Mouse (Mus musculus): ENCODE results near the gene Slc2a4. TPM values are rescaled to one million over a fixed set of nuclear protein-coding genes. Genes with fewer than 3 reads are reported as not detected.

The Slc2a4 gene
- polyA plus RNA-seq, 1 experiment from 2014 or later: 7.9 TPM

DNA sequence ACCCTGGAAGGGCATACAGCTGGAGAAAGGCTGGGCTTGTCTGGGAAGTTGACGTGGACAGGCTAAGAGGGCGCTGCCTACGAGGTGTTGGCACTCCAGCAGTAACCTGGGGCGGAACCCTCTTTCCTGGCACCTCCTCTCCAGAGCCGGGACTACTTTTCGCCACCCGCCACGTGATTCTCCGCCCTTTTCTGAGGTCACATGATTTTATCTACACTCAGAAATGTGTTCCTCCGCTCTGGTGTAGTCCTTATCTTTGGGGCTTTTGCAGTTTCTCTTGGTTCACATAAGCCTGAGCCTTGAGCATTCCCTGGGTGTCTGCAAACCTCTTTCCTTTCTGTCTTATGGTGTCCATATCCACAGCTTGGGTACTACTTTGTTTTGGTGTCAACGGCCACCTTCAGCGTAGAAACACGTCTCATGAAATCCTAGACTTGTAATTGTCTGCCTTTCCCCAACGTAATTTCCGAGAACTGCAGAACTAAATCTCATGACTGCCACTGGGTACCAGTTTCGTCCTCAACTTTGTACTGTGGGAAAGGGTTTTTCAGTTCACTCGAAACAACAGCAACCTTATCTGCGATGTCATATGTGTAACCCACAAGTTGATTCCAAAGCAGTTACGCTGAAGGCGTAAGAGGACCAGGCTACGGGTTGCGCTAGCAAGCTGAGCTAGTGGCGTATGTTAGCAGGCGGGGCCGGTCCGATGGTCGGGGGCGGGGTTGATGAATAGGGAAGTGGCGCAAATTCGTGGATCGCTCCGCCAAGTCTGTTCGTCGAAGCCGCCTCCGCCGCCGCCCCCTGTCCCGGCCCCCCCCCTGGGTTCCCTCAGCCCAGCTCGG lies 43.1 kb upstream of the Slc2a4 start, which contains the start of gene Gabarap:
TSS of gene Gabarap (plus strand) at position 294 of the 842 bp plus-strand sequence.
- Histone ChIP-seq H3K4me3 (ENCODE audit: low read depth, low read length) (peak within 1 kb of the TSS; percentile 65), H3K4me1 (replicated peaks; ENCODE audit: control insufficient read depth, insufficient read depth, low read length) (peaks cover 8% of the 10 kb centered on the region), H3K27ac (ENCODE audit: low read depth, low read length) (peak within 1 kb of the TSS; percentile 80), H3K27me3 (ENCODE audit: control insufficient read depth, insufficient read depth, low read length) (no peaks in the 10 kb centered on the region), H3K4me2 (replicated peaks; ENCODE audit: low read depth, low read length) (peak within 1 kb of the TSS; percentile 75), H3K9ac (ENCODE audit: low read depth, low read length) (peak within 1 kb of the TSS; percentile 85), H3K9me3 (ENCODE audit: control insufficient read depth, low read length) (no peaks in the 10 kb centered on the region), H3K36me3 (ENCODE audit: control insufficient read depth, insufficient read depth, low read length) (peaks cover 9% of the 10 kb centered on the region; the same call in 1 of the 2 replicates)
- ATAC-seq (ENCODE audit: low FRiP score) (peak; percentile 70), DNase-seq (ENCODE audit: low spot score) (peak; percentile 95)
- WGBS: under 1% methylated on average over 40 of the region's 40 CpGs

DNA sequence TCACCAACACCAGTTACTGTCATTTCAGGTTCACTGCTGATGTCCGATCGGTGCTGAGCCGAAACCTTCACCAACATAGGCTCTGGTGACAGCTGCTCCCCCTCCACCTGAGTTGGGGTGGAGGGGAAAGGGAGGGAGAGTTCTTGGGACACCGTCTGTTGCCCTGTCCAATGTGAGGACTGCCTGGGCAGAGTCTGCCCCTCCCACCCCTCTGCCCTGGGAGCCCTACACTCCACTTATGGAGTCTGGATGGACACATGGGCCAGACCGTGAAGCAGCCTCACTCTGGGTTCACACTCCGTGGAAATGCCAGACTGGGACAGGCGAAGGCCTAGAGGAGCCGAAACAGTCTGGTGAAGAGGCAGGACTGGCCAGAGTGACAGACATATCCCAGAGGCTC lies 42.0 kb upstream of the Slc2a4 start:
- DNase-seq (ENCODE audit: low spot score) (no peak), ATAC-seq (ENCODE audit: low FRiP score) (no peak)
- 91% methylated on average over 8 of the region's 8 CpGs for WGBS
- no peak overlapping the region for H3K9ac ChIP-seq (ENCODE audit: low read depth, low read length)
- H3K4me2 ChIP-seq (replicated peaks; ENCODE audit: low read depth, low read length): no peak overlapping the region
- no peaks in the 10 kb centered on the region for H3K27me3 ChIP-seq (ENCODE audit: control insufficient read depth, insufficient read depth, low read length)
- no peaks in the 10 kb centered on the region for H3K9me3 ChIP-seq (ENCODE audit: control insufficient read depth, low read length)
- no peak overlapping the region for H3K4me3 ChIP-seq (ENCODE audit: low read depth, low read length)
- peaks cover 8% of the 10 kb centered on the region for H3K4me1 ChIP-seq (replicated peaks; ENCODE audit: control insufficient read depth, insufficient read depth, low read length)
- H3K36me3 ChIP-seq (ENCODE audit: control insufficient read depth, insufficient read depth, low read length): peaks cover 9% of the 10 kb centered on the region; the same call in 1 of the 2 replicates
- no peak overlapping the region for H3K27ac ChIP-seq (ENCODE audit: low read depth, low read length)

DNA sequence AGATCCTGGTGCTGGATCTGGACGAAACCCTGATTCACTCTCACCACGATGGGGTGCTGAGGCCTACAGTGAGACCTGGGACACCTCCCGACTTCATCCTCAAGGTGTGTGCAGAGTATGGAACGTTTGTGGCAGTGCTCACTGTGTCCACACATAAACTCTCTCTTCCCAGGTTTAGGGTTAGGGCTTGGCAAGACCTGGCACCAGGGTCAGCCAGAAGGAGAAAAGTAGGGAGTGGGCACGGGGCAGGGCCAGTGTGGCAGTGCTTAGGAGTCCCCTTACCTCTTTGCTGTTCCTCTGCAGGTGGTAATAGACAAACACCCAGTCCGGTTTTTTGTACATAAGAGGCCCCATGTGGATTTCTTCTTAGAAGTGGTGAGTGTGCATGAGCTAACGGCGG lies 36.4 kb upstream of the Slc2a4 start:
- no peak overlapping the region for H3K27ac ChIP-seq (ENCODE audit: low read depth, low read length)
- WGBS: 91% methylated on average over 8 of the region's 8 CpGs
- DNase-seq (ENCODE audit: low spot score): no peak
- peaks cover 9% of the 10 kb centered on the region; the same call in 1 of the 2 replicates for H3K36me3 ChIP-seq (ENCODE audit: control insufficient read depth, insufficient read depth, low read length)
- ATAC-seq (ENCODE audit: low FRiP score): no peak
- no peaks in the 10 kb centered on the region for H3K9me3 ChIP-seq (ENCODE audit: control insufficient read depth, low read length)
- H3K4me2 ChIP-seq (replicated peaks; ENCODE audit: low read depth, low read length): no peak overlapping the region
- H3K27me3 ChIP-seq (ENCODE audit: control insufficient read depth, insufficient read depth, low read length): no peaks in the 10 kb centered on the region
- H3K9ac ChIP-seq (ENCODE audit: low read depth, low read length): no peak overlapping the region
- H3K4me1 ChIP-seq (replicated peaks; ENCODE audit: control insufficient read depth, insufficient read depth, low read length): peaks cover 11% of the 10 kb centered on the region
- H3K4me3 ChIP-seq (ENCODE audit: low read depth, low read length): no peak overlapping the region

DNA sequence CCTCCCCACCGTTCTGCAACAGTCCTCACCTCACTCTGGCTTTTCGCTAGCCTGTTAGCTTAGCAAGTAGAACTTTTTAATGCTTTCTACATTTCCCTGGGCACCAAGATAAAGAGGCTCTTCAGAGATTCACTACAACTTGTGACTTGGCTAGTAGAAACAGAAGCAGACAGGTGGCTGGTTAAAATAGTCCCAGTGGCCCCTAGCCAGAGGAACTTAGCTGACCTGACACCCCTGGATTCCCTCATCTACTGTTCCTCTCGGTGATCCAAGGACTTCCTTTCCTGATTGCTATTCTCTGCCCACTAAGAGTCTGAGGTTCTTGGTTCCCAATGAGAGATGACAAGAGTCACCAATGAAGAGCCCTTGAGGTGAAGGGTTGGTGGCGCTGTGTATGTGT lies 35.4 kb upstream of the Slc2a4 start:
- no peak overlapping the region for H3K4me3 ChIP-seq (ENCODE audit: low read depth, low read length)
- ATAC-seq (ENCODE audit: low FRiP score): no peak

GRCm38 (mm10) chr11:69982877-69983276 lies 34.9 kb upstream of the Slc2a4 start:
- no peaks in the 10 kb centered on the region for H3K27me3 ChIP-seq (ENCODE audit: control insufficient read depth, insufficient read depth, low read length)
- ATAC-seq (ENCODE audit: low FRiP score): no peak
- H3K4me3 ChIP-seq (ENCODE audit: low read depth, low read length): peak overlapping the region; percentile 94
- H3K36me3 ChIP-seq (ENCODE audit: control insufficient read depth, insufficient read depth, low read length): 0 out of 2 replicates have a peak, but pooled peaks cover 3% of the 10 kb centered on the region
- H3K27ac ChIP-seq (ENCODE audit: low read depth, low read length): no peak overlapping the region
- DNase-seq (ENCODE audit: low spot score): no peak
- H3K4me2 ChIP-seq (replicated peaks; ENCODE audit: low read depth, low read length): peak overlapping the region; percentile 77
- WGBS: 34% methylated on average over 5 of the region's 5 CpGs
- peaks cover 11% of the 10 kb centered on the region for H3K4me1 ChIP-seq (replicated peaks; ENCODE audit: control insufficient read depth, insufficient read depth, low read length)
- peak overlapping the region; percentile 4; the same call in 1 of the 2 replicates for H3K9ac ChIP-seq (ENCODE audit: low read depth, low read length)
- H3K9me3 ChIP-seq (ENCODE audit: control insufficient read depth, low read length): no peaks in the 10 kb centered on the region

More for the DNA sequence above, 35.4 kb upstream of the Slc2a4 start:
- H3K4me1 ChIP-seq (replicated peaks; ENCODE audit: control insufficient read depth, insufficient read depth, low read length): peaks cover 11% of the 10 kb centered on the region
- H3K27me3 ChIP-seq (ENCODE audit: control insufficient read depth, insufficient read depth, low read length): no peaks in the 10 kb centered on the region
- 0 out of 2 replicates have a peak, but pooled peaks cover 3% of the 10 kb centered on the region for H3K36me3 ChIP-seq (ENCODE audit: control insufficient read depth, insufficient read depth, low read length)
- H3K4me2 ChIP-seq (replicated peaks; ENCODE audit: low read depth, low read length): no peak overlapping the region
- no peak overlapping the region for H3K27ac ChIP-seq (ENCODE audit: low read depth, low read length)
- no peak overlapping the region for H3K9ac ChIP-seq (ENCODE audit: low read depth, low read length)
- H3K9me3 ChIP-seq (ENCODE audit: control insufficient read depth, low read length): no peaks in the 10 kb centered on the region
- WGBS: 88% methylated on average over 4 of the region's 4 CpGs
- no peak for DNase-seq (ENCODE audit: low spot score)

GRCm38 (mm10) chr11:69982225-69982624 lies 34.2 kb upstream of the Slc2a4 start, which contains the start of gene Elp5:
TSS of gene Elp5 (minus strand) at chr11:69982517.
- Histone ChIP-seq H3K4me2 (replicated peaks; ENCODE audit: low read depth, low read length) (peak within 1 kb of the TSS; percentile 77), H3K9me3 (ENCODE audit: control insufficient read depth, low read length) (no peaks in the 10 kb centered on the region), H3K36me3 (ENCODE audit: control insufficient read depth, insufficient read depth, low read length) (0 out of 2 replicates have a peak, but pooled peaks cover 3% of the 10 kb centered on the region), H3K27ac (ENCODE audit: low read depth, low read length) (peak within 1 kb of the TSS; percentile 99), H3K9ac (ENCODE audit: low read depth, low read length) (peak within 1 kb of the TSS; percentile 98), H3K4me1 (replicated peaks; ENCODE audit: control insufficient read depth, insufficient read depth, low read length) (peaks cover 11% of the 10 kb centered on the region), H3K27me3 (ENCODE audit: control insufficient read depth, insufficient read depth, low read length) (no peaks in the 10 kb centered on the region), H3K4me3 (ENCODE audit: low read depth, low read length) (peak within 1 kb of the TSS; percentile 94)
- no peak for ATAC-seq (ENCODE audit: low FRiP score)
- DNase-seq (ENCODE audit: low spot score): no peak
- WGBS: 71% methylated on average over 8 of the region's 8 CpGs

- peak; percentile 62 for ATAC-seq (ENCODE audit: low FRiP score)
- peak within 1 kb of the TSS; percentile 94 for H3K4me3 ChIP-seq (ENCODE audit: low read depth, low read length)
These were observed 33.3 kb upstream of the Slc2a4 start, which contains the start of gene Ctdnep1 for GRCm38 (mm10) chr11:69981141-69981762. TSS of gene Ctdnep1 (plus strand) at chr11:69981156.

DNA sequence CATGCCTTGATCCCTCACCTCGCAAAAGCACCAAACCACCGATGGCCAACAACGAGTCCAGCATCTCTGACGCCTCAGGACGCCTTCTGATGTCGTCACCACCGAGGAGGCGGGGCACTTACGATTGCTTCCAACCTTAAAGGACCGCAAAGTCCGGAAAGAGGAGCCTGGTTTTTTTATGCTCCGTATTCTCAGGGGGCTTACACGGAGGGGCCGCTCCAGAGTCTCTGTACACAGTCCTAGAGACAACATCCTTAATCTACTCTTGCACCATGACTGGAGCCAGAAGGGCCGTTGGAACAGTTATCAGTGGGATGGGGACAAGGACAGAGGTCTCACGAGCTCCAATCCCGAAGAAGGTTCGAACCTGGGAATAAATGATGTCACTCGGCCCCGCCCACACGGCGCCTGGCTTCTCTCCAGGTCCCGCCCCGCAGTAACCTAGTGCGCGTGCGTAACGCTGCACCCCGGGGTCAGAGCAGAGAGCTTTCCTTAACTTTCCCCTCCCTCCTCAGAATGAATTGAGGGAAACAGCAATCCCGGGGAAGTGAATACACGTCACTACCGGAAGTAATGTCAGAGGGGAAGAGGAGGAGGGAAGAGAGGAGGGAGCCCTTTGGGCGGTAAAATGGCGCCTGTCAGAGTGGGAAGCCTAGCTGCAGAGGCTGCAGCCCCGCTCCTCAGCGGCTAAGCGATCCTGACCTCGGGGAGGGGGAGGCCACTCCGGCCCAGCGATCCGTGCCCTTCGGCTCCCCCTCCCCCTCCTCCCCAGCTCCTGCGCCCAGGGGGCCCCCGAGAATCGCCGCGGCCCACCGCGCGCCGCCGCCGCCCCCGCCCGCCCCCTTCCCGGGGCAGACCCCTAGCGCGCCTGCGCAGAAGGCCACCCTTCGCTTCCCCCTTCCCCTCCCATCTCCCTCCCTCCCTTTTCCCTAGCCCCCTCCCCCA lies 32.5 kb upstream of the Slc2a4 start:
- peak; percentile 94 for ATAC-seq (ENCODE audit: low FRiP score)
- H3K36me3 ChIP-seq (ENCODE audit: control insufficient read depth, insufficient read depth, low read length): no peaks in the 10 kb centered on the region
- peaks cover 11% of the 10 kb centered on the region for H3K4me1 ChIP-seq (replicated peaks; ENCODE audit: control insufficient read depth, insufficient read depth, low read length)
- peak overlapping the region; percentile 81 for H3K9ac ChIP-seq (ENCODE audit: low read depth, low read length)
- DNase-seq (ENCODE audit: low spot score): peak; percentile 99
- H3K9me3 ChIP-seq (ENCODE audit: control insufficient read depth, low read length): no peaks in the 10 kb centered on the region
- peak overlapping the region; percentile 99 for H3K27ac ChIP-seq (ENCODE audit: low read depth, low read length)
- H3K27me3 ChIP-seq (ENCODE audit: control insufficient read depth, insufficient read depth, low read length): no peaks in the 10 kb centered on the region
- peak overlapping the region; percentile 77 for H3K4me2 ChIP-seq (replicated peaks; ENCODE audit: low read depth, low read length)
- peak overlapping the region; percentile 94 for H3K4me3 ChIP-seq (ENCODE audit: low read depth, low read length)
- under 1% methylated on average over 38 of the region's 60 CpGs for WGBS

More at GRCm38 (mm10) chr11:69981141-69981762, 33.3 kb upstream of the Slc2a4 start, which contains the start of gene Ctdnep1:
- no peak for DNase-seq (ENCODE audit: low spot score)
- Histone ChIP-seq H3K36me3 (ENCODE audit: control insufficient read depth, insufficient read depth, low read length) (0 out of 2 replicates have a peak, but pooled peaks cover 1% of the 10 kb centered on the region), H3K4me1 (replicated peaks; ENCODE audit: control insufficient read depth, insufficient read depth, low read length) (peaks cover 11% of the 10 kb centered on the region), H3K4me2 (replicated peaks; ENCODE audit: low read depth, low read length) (peak within 1 kb of the TSS; percentile 77), H3K27ac (ENCODE audit: low read depth, low read length) (peak within 1 kb of the TSS; percentile 99), H3K9ac (ENCODE audit: low read depth, low read length) (peak within 1 kb of the TSS; percentile 98), H3K9me3 (ENCODE audit: control insufficient read depth, low read length) (no peaks in the 10 kb centered on the region), H3K27me3 (ENCODE audit: control insufficient read depth, insufficient read depth, low read length) (no peaks in the 10 kb centered on the region)
- under 1% methylated on average over 32 of the region's 43 CpGs for WGBS
